Mouse (Mus musculus): Measurements from ENCODE around the gene Pip5k1b.
A peak's percentile ranks its signal among the peaks of the same experiment; 100 is the strongest.

The Pip5k1b gene

DNA sequence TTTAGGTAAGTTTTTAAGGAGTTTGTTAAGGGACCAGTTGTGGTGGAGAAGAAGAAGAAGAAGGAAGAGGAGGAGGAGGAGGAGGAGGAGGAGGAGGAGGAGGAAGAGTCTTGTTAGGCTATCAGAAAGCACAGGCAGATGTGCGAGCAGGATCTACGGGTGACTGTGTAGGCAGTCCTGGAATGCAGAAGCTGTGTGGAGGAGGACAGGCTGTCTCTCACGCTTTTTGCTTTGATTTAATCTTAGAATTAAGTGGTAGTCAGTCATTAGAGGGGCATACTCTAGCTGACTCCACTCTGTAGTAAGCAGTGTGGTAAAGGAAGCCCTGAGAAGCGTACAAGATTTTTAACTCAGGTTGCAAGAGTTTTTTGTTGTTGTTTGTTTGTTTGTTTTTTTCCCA, 86.5 kb downstream of the Pip5k1b start:
- DNase-seq: no peak

DNA sequence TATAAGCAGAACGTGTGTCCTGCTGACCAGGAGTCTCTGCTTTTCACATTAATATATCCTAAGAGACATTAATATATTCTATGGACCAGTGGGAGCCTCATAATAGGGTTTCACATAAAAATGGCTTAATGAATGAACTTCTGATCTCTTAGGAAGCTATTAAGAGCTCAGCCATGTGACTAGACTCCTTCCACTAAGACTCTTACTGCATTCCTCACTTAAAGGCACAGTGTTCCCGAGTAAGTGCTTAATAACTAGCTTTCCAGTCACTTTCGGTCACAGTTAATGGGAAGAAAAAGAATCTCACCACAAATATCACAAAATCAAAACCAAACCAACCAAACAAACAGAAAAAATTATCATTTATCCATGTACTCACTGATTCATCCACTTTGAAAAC, 87.1 kb downstream of the Pip5k1b start:
- no peak for DNase-seq

GRCm38 (mm10) chr19:24463011-24463410, 92.7 kb downstream of the Pip5k1b start:
- no peak for DNase-seq

GRCm38 (mm10) chr19:24456591-24457231, 99.0 kb downstream of the Pip5k1b start:
- DNase-seq: peak in 1 of 2 experiments; percentile 35

DNA sequence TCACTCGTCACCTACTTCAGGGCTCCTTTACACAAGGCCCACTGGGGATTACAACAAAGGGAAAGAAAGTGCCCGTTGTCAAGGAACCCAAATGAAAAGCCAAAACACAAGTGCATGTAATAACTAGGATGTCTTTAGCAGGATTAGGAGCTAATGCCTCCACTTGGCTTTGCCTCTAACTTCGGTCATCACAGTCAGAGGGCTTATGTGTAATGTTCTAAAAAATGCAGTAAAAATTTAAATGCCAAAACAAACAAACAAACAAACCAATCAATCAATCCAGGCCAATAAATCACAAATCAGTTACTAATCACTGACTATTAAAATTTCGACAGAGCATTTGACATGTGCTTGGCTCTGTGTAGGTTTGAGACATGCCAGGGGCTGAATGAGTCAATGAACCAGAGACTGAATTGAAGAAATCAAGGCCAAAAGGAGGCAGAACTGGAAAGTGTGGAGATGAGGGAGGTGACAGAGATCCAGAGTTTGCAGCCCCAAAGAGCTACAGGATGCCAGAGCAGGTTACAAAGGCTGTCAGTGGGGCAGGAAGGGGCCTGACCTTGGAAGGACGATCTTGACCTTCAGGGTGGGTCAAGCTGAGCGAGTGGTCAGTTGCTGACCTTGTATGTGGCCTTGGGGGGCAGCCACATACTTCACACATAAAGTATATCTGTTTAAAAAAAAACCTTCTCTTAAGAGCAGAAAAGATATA, 100.3 kb downstream of the Pip5k1b start:
- no peak for DNase-seq

DNA sequence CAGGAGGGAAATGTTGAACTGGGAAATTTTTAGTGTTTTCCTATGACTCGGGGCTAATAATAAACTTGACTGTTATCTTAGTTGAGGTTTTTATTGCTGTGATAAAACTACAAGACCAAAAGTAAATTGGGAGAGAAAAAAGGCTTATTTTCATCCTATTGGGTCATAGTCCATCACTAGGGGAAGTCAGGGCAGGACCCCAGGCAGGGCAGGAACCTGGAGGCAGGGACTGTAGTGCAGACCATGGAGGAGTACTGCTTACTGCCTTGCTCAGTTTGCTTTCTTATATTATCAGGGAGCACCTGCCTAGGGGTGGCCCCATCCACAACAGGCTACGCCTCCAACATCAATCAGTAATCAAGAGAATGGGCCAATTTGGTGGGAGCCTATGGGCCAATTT, 101.2 kb downstream of the Pip5k1b start:
- no peak for DNase-seq

DNA sequence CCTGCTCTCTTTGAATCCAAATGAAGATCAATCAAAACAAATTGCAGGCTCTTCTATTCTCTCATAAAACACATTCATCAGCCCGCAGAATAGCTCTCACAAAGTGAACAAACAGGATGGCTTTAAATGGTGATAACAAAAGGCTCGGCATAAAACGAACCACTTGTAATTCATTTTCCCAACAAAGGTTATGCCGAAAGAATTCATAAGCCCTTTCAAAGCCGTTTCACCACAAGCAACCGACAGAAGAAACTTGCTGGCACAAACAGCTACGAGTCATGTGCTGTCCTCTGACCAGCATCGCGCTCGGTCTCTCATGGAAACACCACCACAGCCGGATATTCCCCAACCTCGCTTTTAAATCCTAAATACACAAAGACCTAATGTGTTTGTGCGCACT, 102.3 kb downstream of the Pip5k1b start:
- DNase-seq: peak in 1 of 2 experiments; percentile 31

- peak; percentile 11 to 20 for DNase-seq
These were observed 103.2 kb downstream of the Pip5k1b start for GRCm38 (mm10) chr19:24452441-24452898.

DNA sequence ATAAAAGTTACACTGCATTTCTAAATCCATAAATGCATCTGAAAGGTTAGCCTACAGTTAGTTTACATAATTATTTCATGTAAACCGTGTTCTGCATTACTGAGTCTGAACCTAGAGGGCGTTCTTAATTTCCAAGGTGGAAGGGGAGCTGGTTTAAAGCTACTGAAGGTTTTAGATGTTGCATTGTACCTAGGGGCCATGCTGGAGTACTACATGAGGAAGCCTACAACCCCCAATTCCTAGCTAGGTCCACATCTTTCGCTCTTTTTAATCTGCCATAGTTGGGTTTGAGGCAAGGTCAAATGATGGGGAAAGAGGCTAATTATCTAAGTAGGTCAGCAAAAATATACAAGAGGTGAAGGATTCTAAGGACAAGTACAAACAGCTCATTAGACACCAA, 104.0 kb downstream of the Pip5k1b start:
- no peak for DNase-seq

GRCm38 (mm10) chr19:24450740-24451139, 104.9 kb downstream of the Pip5k1b start:
- no peak for DNase-seq

GRCm38 (mm10) chr19:24444322-24444721, 111.3 kb downstream of the Pip5k1b start:
- DNase-seq: no peak

- DNase-seq: no peak
These were observed 116.0 kb downstream of the Pip5k1b start for GRCm38 (mm10) chr19:24439715-24440114.

DNA sequence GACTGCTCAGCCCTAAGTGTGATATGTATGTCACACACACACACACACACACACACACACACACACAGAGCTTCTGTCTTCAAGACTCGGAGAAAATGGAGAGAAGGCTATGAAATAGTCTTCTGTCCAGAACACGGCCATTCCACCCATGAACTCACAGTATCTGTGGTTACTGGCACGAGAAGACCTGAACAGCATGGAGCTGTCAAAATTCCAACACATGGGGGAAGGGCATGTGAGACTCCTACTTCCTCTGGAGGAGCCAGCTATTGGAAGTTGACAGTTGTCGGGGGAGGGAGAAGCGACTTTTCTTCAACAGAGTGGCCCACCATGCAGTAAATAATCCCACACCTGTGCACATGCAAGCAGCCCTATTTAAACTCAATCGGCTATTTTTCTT, 121.4 kb downstream of the Pip5k1b start:
- peak; percentile 62 to 71 for DNase-seq

DNA sequence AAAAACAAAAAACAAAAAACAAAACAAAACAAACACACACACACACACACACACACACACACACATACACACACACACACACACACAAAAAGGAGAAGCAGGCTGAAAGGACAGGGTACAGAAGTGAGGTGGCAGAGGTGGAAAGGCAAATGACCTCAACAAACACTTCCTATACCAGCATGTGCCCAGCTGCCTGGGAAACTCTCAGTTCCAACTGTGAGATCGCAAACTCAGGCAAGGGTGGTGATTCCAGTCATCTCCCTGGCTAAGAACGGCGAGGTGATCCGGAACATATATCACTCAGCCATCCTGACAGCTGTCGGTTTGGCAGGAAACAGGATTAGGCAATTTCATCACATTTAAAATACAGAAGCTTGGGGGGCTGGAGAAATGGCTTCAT, 123.2 kb downstream of the Pip5k1b start:
- DNase-seq: no peak

DNA sequence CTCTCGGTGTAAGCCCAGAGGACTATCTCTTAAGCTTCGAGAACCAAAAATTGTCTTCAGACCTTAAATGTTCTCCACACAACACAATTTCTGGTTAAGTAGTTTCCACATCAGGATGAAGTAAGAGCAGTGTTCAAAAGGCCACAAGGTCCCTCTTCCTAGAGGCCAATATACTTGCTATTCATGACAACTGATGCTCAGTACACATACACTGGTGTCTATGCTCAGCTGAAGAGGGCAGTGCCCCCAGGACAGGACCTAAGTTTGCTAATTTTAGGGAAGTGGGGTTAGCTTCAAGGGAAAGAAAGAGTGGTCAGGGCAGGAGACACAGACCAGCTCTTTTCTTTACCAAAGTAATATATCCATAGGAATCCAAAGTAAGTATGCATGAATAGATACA, 124.3 kb downstream of the Pip5k1b start:
- DNase-seq: no peak

DNA sequence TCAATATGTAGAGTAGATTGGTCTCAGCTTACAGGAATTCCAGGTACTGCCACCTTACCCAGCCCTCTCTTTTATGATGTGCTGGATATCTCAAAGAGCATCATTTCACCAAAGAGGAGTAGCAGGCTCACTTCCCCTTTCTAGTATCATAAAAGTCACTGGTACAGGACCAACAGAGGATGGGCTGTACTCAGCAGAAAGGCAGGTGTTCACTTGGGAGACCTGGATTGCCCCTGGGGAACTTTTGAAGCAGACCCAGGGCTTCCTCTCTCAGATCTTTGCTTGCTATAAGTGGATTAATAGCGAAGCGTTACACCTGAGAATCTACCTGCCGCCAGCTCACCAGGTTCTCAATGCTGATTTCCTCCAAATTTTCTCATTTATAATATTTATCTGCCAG, 127.7 kb downstream of the Pip5k1b start:
- DNase-seq: no peak

GRCm38 (mm10) chr19:24427258-24427657, 128.4 kb downstream of the Pip5k1b start:
- no peak for DNase-seq

- no peak for DNase-seq
These were observed 128.9 kb downstream of the Pip5k1b start for GRCm38 (mm10) chr19:24426759-24427181.

DNA sequence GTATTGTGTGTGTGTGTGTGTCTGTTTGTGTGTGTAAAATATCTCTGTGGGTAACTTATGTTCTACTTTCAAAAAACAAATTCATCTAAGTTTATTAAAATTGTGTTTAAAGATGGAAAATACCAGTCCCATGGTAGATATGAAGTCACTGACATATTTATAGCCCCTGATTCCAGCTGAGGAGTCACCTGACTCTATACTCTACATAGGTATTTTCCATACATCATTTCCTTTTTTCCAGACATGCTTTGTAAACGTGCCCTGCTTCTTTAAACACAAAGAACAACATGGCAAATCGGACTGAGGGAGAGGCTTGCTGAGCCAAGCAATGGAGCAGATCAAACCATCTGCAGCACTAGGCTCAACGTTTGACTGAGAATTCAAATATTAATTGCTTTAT, 137.6 kb downstream of the Pip5k1b start:
- no peak for DNase-seq

DNA sequence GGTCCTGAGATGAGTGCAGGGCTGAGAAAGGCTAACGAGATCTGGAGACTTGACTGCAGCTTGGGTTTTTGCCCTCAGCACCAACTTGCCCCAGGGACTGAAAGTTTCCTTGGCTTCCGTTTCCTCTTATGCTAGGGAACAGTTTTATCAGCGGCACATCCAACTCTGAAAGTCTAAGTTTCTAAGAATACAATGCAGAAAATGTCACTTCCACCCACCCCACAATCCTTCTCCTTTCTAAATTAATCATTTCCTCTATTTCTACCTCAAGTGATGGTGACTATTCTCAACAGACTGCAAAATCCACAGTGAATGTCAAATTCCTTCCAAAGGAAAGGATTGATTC, 138.0 kb downstream of the Pip5k1b start:
- DNase-seq: no peak

- no peak for DNase-seq
These were observed 138.6 kb downstream of the Pip5k1b start for GRCm38 (mm10) chr19:24416975-24417658.

GRCm38 (mm10) chr19:24415778-24416621, 139.7 kb downstream of the Pip5k1b start:
- DNase-seq: no peak
